Mouse (Mus musculus) liver, embryonic 14.5 days (tissue): ENCODE measurements around the gene Gimap5. TPM values are rescaled to one million over a fixed set of nuclear protein-coding genes. Genes with fewer than 3 reads are reported as not detected.

ENCODE experiments used
- ATAC-seq: fragments of 200-750 bp; cut with Nextera tagmentation; 2 replicates; pipeline ENCODE4 v1.8.0; 2017; ENCODE audit warnings: moderate number of reproducible peaks, mild to moderate bottlenecking, moderate library complexity; ENCODE audit not compliant: insufficient read depth
- DNase-seq, 3 experiments: peaks; one replicate each; pipeline ENCODE4 v3.0.0-alpha.2; 2012 to 2013; ENCODE audit warnings: low read depth in 3 of 3, low spot score in 3 of 3
- H3K27ac ChIP-seq: fragments of 300-500 bp; sonication (generic); 2 replicates; pipeline ENCODE4 v1.5.1; 2014; ENCODE audit warnings: moderate library complexity, mild to moderate bottlenecking, control low read depth, inconsistent platforms
- H3K27me3 ChIP-seq: fragments of 300-500 bp; sonication (generic); 2 replicates; pipeline ENCODE4 v1.6.1; 2014; ENCODE audit warnings: mild to moderate bottlenecking, low read length, moderate library complexity; ENCODE audit not compliant: control insufficient read depth, insufficient read depth
- H3K36me3 ChIP-seq: fragments of 300-500 bp; sonication (generic); replicated peaks from 2 replicates; pipeline ENCODE4 v1.6.1; 2014; ENCODE audit warnings: low read depth; ENCODE audit not compliant: control insufficient read depth, insufficient read depth
- H3K4me1 ChIP-seq, 2 experiments: fragments of 200-500 bp in 1 of 2; fragments of 300-500 bp in 1 of 2; sonication (generic) in 1 of 2; replicated peaks; 2 replicates each; pipeline ENCODE4 v1.6.1; 2012 to 2014; ENCODE audit warnings: antibody characterized with exemption in 1 of 2, inconsistent platforms in 1 of 2, low read length in 1 of 2; ENCODE audit not compliant: control insufficient read depth in 2 of 2, insufficient read depth in 2 of 2
- H3K4me2 ChIP-seq: fragments of 300-500 bp; sonication (generic); 2 replicates; pipeline ENCODE4 v1.6.1; 2014; ENCODE audit warnings: low read depth, mild to moderate bottlenecking, control low read depth, moderate library complexity
- H3K4me3 ChIP-seq, 2 experiments: fragments of 200-500 bp in 1 of 2; fragments of 300-500 bp in 1 of 2; sonication (generic) in 1 of 2; 2 replicates each; pipeline ENCODE4 v1.5.1; 2012 to 2014; ENCODE audit warnings: low read depth in 2 of 2, low read length in 2 of 2, mild to moderate bottlenecking in 2 of 2, control low read depth in 1 of 2, inconsistent platforms in 1 of 2, moderate library complexity in 1 of 2; ENCODE audit not compliant: insufficient read depth in 1 of 2
- H3K9ac ChIP-seq: fragments of 300-500 bp; sonication (generic); replicated peaks from 2 replicates; pipeline ENCODE4 v1.6.1; 2014; ENCODE audit warnings: mild to moderate bottlenecking, control low read depth, moderate library complexity
- H3K9me3 ChIP-seq: fragments of 300-500 bp; sonication (generic); 2 replicates; pipeline ENCODE4 v1.6.1; 2016; ENCODE audit warnings: low read length, mixed read lengths; ENCODE audit not compliant: control insufficient read depth
- CTCF ChIP-seq: IDR thresholded peaks from 2 replicates; pipeline ENCODE4 v1.5.1; 2016; ENCODE audit warnings: antibody characterized with exemption, low read depth, control low read depth
- EP300 ChIP-seq: IDR thresholded peaks from 2 replicates; pipeline ENCODE4 v1.6.1; 2016; ENCODE audit warnings: antibody characterized with exemption, low read depth
- WGBS: fragments of 180-500 bp; shearing (Covaris S2); extraction: QIAGEN DNeasy Blood & Tissue Kit; methylation state at CpG from one replicate; pipeline ENCODE4 v1.1.7; 2014; ENCODE audit not compliant: insufficient replicate concordance; 5-methylcytosine and 5-hydroxymethylcytosine counted together
- polyA plus RNA-seq, 2 experiments: library from polyadenylated mRNA; depleted of rRNA in 1 of 2; stranded (reverse) in 1 of 2; unstranded in 1 of 2; fragments of >200 nt; fragmentation: Nextera tagmentation in 1 of 2; extraction: Ambion mirVana in 1 of 2; gene quantifications; 2 replicates each; pipeline versions ENCODE4 v1.2.1 to v1.2.3; 2012 to 2014

Gimap5 gene
- polyA plus RNA-seq, 2 experiments: 1.8 to 2.7 TPM

- peak overlapping the region; percentile 46 for H3K4me2 ChIP-seq
- no peak overlapping the region for H3K27ac ChIP-seq
- 52% methylated on average over 52 of the region's 52 CpGs for WGBS
- no peak overlapping the region for H3K9ac ChIP-seq
- peak overlapping the region; percentile 26 to 52 for H3K4me3 ChIP-seq
- peaks cover 0 to 26% of the 10 kb centered on the region in 2 experiments; a peak in 2 of 4 replicates for H3K4me1 ChIP-seq
- no peaks in the 10 kb centered on the region for H3K36me3 ChIP-seq
- TF ChIP-seq CTCF (no peak), EP300 (no peak)
- H3K27me3 ChIP-seq: no peaks in the 10 kb centered on the region
- ATAC-seq (peak; percentile 43), DNase-seq (no peak)
- H3K9me3 ChIP-seq: no peaks in the 10 kb centered on the region
Observed at GRCm38 (mm10) chr6:48742422-48743351, 3.3 kb upstream of the Gimap5 start.

DNA sequence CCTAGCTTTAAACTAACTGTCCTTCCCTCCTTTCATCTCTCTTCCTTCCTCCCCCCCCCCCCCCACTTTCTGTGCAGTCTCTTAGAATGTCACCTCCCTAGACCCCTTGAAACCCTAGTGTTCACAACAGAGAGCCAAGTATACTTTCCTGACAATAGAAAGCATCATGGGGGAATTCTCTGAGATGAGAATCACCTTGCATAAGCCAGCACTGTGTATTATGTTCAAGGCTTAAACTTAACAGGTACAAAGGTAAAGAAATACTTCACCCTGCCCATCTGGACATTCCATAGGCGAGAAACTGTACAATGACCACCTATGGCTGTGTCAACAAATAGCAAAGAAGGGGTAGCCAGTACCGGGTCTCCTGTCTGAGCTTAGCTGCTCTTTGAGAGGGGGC, 507 bp upstream of the Gimap5 start:
- 19% methylated on average over 2 of the region's 2 CpGs for WGBS
- no peaks in the 10 kb centered on the region for H3K36me3 ChIP-seq
- DNase-seq: no peak
- H3K9ac ChIP-seq: no peak overlapping the region
- TF ChIP-seq EP300 (no peak), CTCF (no peak)
- no peak overlapping the region for H3K4me3 ChIP-seq
- peaks cover 0 to 19% of the 10 kb centered on the region in 2 experiments; a peak in 2 of 4 replicates for H3K4me1 ChIP-seq
- H3K27me3 ChIP-seq: no peaks in the 10 kb centered on the region
- no peak overlapping the region for H3K4me2 ChIP-seq
- no peak for ATAC-seq
- no peak overlapping the region for H3K27ac ChIP-seq
- no peaks in the 10 kb centered on the region for H3K9me3 ChIP-seq

DNA sequence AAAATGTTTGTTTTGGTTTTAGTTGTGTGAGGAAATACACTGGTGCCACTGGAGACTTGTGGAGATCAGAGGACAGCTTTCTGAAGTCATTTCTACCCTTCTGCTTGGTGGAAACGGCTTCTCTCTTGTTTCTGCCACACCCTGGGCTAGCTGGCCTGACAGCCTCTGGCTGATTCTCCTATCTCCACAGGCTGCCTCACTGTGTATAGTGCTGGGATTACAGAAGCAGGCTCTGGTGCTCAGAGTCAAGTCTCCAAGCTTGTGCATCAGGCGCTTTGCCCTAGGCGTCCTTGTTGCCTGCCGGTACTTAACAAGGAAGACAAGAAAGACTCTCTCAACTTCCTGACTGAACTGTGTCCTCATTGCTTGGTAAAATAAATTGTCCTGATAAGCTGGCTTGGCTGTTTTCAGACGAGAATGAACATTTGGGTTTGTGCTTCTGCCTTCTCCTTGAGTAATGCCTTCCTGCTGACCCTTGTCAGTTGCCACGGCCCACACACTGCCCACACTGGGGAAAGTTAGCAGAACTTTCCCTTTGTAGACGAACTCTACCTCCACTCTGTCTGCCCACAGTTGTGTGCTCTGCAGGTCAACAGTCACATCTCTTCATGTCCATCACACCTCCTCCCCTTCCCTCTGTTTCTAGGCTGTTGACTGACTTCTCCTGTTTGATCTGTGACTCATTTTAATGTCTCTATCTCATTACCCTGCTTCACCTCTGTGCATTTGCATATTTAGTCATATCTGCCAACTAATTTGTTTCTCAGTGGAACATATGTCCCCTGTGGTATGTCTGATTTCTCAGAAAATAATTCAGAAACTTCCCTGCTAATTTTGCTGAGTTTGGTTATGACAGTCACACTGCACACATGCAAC, 1.3 kb downstream of the Gimap5 start:
- H3K9me3 ChIP-seq: no peaks in the 10 kb centered on the region
- H3K4me3 ChIP-seq: no peak overlapping the region
- no peak overlapping the region for H3K9ac ChIP-seq
- H3K4me2 ChIP-seq: 0 out of 2 replicates have a peak overlapping the region, but pooled peaks have one; percentile 13
- H3K4me1 ChIP-seq: peaks cover 0 to 12% of the 10 kb centered on the region in 2 experiments; a peak in 2 of 4 replicates
- WGBS: 26% methylated on average over 7 of the region's 7 CpGs
- H3K27ac ChIP-seq: no peak overlapping the region
- H3K27me3 ChIP-seq: no peaks in the 10 kb centered on the region
- TF ChIP-seq CTCF: no peak
- no peak for TF ChIP-seq EP300
- no peaks in the 10 kb centered on the region for H3K36me3 ChIP-seq
- DNase-seq (no peak), ATAC-seq (no peak)

GRCm38 (mm10) chr6:48763567-48764270, 17.7 kb downstream of the Gimap5 start:
- DNase-seq (no peak), ATAC-seq (no peak)
- Histone ChIP-seq H3K9me3 (no peaks in the 10 kb centered on the region), H3K36me3 (no peaks in the 10 kb centered on the region), H3K9ac (no peak overlapping the region), H3K4me3 (no peak overlapping the region), H3K27me3 (no peaks in the 10 kb centered on the region), H3K4me2 (no peak overlapping the region), H3K4me1 (peaks cover 0 to 5% of the 10 kb centered on the region in 2 experiments; a peak in 1 of 4 replicates), H3K27ac (no peak overlapping the region)
- no peak for TF ChIP-seq CTCF
- TF ChIP-seq EP300: no peak
- 62% methylated on average over 7 of the region's 7 CpGs for WGBS
